Mouse (Mus musculus): ENCODE data around the gene Zdhhc24.

Zdhhc24 gene

GRCm38 (mm10) chr19:4909376-4909775 lies 30.9 kb downstream of the Zdhhc24 start:
- TF ChIP-seq GATA4 (IDR thresholded peaks at IDR 0.05; ENCODE audit: insufficient replicate concordance, low read length) = no peak

GRCm38 (mm10) chr19:4915924-4916603 lies 37.6 kb downstream of the Zdhhc24 start:
- TF ChIP-seq GATA4 (IDR thresholded peaks at IDR 0.05; ENCODE audit: insufficient replicate concordance, low read length) = no peak

GRCm38 (mm10) chr19:4916827-4917226 lies 38.4 kb downstream of the Zdhhc24 start:
- TF ChIP-seq GATA4 (IDR thresholded peaks at IDR 0.05; ENCODE audit: insufficient replicate concordance, low read length) = no peak

- TF ChIP-seq GATA4 (IDR thresholded peaks at IDR 0.05; ENCODE audit: insufficient replicate concordance, low read length) = no peak
Measured at GRCm38 (mm10) chr19:4919652-4920051, 41.2 kb downstream of the Zdhhc24 start.

- no peak for TF ChIP-seq GATA4 (IDR thresholded peaks at IDR 0.05; ENCODE audit: insufficient replicate concordance, low read length)
Measured at GRCm38 (mm10) chr19:4925121-4925860, 46.8 kb downstream of the Zdhhc24 start.

- TF ChIP-seq GATA4 (IDR thresholded peaks at IDR 0.05; ENCODE audit: insufficient replicate concordance, low read length) = no peak
Measured at GRCm38 (mm10) chr19:4927904-4928531, 49.5 kb downstream of the Zdhhc24 start, which contains the start of gene Dpp3. Dpp3 (minus strand) TSS chr19:4928287.

- TF ChIP-seq GATA4 (IDR thresholded peaks at IDR 0.05; ENCODE audit: insufficient replicate concordance, low read length) = no peak
Measured at GRCm38 (mm10) chr19:4928781-4929180, 50.3 kb downstream of the Zdhhc24 start.
